Mouse (Mus musculus) liver, embryonic 14.5 days (tissue): ENCODE results near the gene Fam136a.

Experiments
- CTCF ChIP-seq: IDR thresholded peaks from 2 replicates; pipeline ENCODE4 v1.5.1; 2016; ENCODE audit warnings: antibody characterized with exemption, low read depth, control low read depth
- EP300 ChIP-seq: IDR thresholded peaks from 2 replicates; pipeline ENCODE4 v1.6.1; 2016; ENCODE audit warnings: antibody characterized with exemption, low read depth

DNA sequence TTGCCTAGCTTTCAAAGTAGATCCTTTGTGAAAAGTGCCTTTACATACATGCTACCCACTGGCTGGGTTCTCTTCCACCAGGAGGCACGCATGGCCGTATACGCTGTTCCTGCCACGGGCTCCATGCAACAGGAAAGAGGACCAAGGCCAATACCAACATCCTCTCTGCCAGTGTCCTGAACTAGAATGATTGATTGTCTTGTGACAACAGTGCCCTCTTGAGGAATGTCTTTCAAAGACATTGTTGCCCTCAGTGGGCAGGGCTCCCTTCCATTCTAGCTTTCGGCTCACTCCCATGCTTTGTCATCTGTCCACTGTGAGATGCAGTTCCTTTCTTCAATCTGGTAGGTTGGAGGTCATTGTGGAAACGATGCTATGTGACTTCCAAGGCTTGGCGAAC is 16.2 kb upstream of the Fam136a start:
- TF ChIP-seq CTCF = peak; percentile 62
- TF ChIP-seq EP300 = no peak
